ENCODE assay signal across 8 mouse cellular contexts in genomic region chr7:100893249-100894056, GRCm38 (mm10). TPM values are rescaled to one million over a fixed set of nuclear protein-coding genes. Genes with fewer than 3 reads are reported as not detected.
DNase-seq lines count a peak whose midpoint lies in the region; ATAC-seq and TF ChIP-seq lines count a peak whose summit lies in the region.

No protein-coding gene starts in this region.

- 24% methylated on average over 20 of the region's 20 CpGs for WGBS in forebrain, embryonic 14.5 days
- WGBS in neural tube, embryonic 12.5 days = 65% methylated on average over 20 of the region's 20 CpGs

- H3K27me3 ChIP-seq in forebrain, embryonic 14.5 days (replicated peaks; ENCODE audit: control insufficient read depth, insufficient read depth, low read length) = no peaks in the 10 kb centered on the region
- no peaks in the 10 kb centered on the region for H3K27me3 ChIP-seq in neural tube, embryonic 12.5 days (replicated peaks)

- DNase-seq in layer of hippocampus, adult 2 months (ENCODE audit: low spot score in 2 of 2) = peak; percentile 26 to 50
- DNase-seq in layer of hippocampus, adult 18-20 months (ENCODE audit: low spot score in 2 of 2) = no peak
- peak; percentile 77 for DNase-seq in brain, adult 2 months (ENCODE audit: low read depth, low spot score)
- DNase-seq in forebrain, embryonic 14.5 days (ENCODE audit: low spot score) = peak; percentile 41
- DNase-seq in kidney, postnatal 4 days = peak; percentile 69 to 76
- DNase-seq in urinary bladder, postnatal 14 days (ENCODE audit: low spot score) = no peak
- no peak for DNase-seq in T-cell, adult 2 months (ENCODE audit: low spot score)

- peak overlapping the region; percentile 82 for H3K9ac ChIP-seq in forebrain, embryonic 14.5 days (ENCODE audit: low read length)
- peak overlapping the region; percentile 75; the same call in 1 of the 2 replicates for H3K9ac ChIP-seq in neural tube, embryonic 12.5 days

- peak; percentile 38 for TF ChIP-seq CTCF in layer of hippocampus, adult 2 months (conservative IDR thresholded peaks at IDR 0.05)

- H3K36me3 ChIP-seq in forebrain, embryonic 14.5 days (ENCODE audit: control insufficient read depth, insufficient read depth, low read length) = peaks cover 19% of the 10 kb centered on the region
- H3K36me3 ChIP-seq in neural tube, embryonic 12.5 days = peaks cover 15% of the 10 kb centered on the region

- H3K4me2 ChIP-seq in forebrain, embryonic 14.5 days (ENCODE audit: low read length) = peak overlapping the region; percentile 89
- H3K4me2 ChIP-seq in neural tube, embryonic 12.5 days (replicated peaks) = peak overlapping the region; percentile 94

- H3K4me1 ChIP-seq in forebrain, embryonic 14.5 days (ENCODE audit: control insufficient read depth, insufficient read depth, low read length) = peaks cover 12% of the 10 kb centered on the region
- H3K4me1 ChIP-seq in neural tube, embryonic 12.5 days = peaks cover 28% of the 10 kb centered on the region

- ATAC-seq in forebrain, embryonic 14.5 days = peak; percentile 43
- 0 out of 2 replicates have a peak, but pooled peaks have one; percentile 5 for ATAC-seq in neural tube, embryonic 12.5 days (ENCODE audit: low FRiP score, low read depth)

- H3K9me3 ChIP-seq in forebrain, embryonic 14.5 days (replicated peaks; ENCODE audit: control insufficient read depth, low read length) = no peaks in the 10 kb centered on the region
- no peaks in the 10 kb centered on the region for H3K9me3 ChIP-seq in neural tube, embryonic 12.5 days

- peak overlapping the region; percentile 94 for H3K27ac ChIP-seq in layer of hippocampus, adult 2 months
- no peak overlapping the region for H3K27ac ChIP-seq in forebrain, embryonic 14.5 days (ENCODE audit: low read depth, low read length)
- peak overlapping the region; percentile 37; the same call in 1 of the 2 replicates for H3K27ac ChIP-seq in neural tube, embryonic 12.5 days

- H3K4me3 ChIP-seq in layer of hippocampus, adult 2 months = peak overlapping the region; percentile 67
- peak overlapping the region; percentile 53 for H3K4me3 ChIP-seq in forebrain, embryonic 14.5 days (ENCODE audit: low read depth, low read length)
- no peak overlapping the region for H3K4me3 ChIP-seq in neural tube, embryonic 12.5 days

RNA-seq across cellular contexts. Expression of gene Relt, which starts 30.2 kb away (rescaled TPM):
- 10 to 100 TPM; 11.2 to 13.2 TPM for total RNA-seq in layer of hippocampus, adult 2 months (2021)
- total RNA-seq in layer of hippocampus, adult 18-20 months (2021) = 10 to 100 TPM; 11.5 to 13.7 TPM
- 2.6 TPM in 2 replicates for polyA plus RNA-seq in forebrain, embryonic 14.5 days (2014; fragmentation: Nextera tagmentation; extraction: Ambion mirVana)
- 3.7 and 3.9 TPM in 2 replicates for polyA plus RNA-seq in neural tube, embryonic 12.5 days (2016; fragmentation: Nextera tagmentation; extraction: Ambion mirVana)

RNA-seq across cellular contexts. Expression of gene Arhgef17, which starts 38.5 kb away (rescaled TPM):
- total RNA-seq in layer of hippocampus, adult 2 months (2021) = 100 to 1,000 TPM; 163 to 171 TPM
- 100 to 1,000 TPM; 171 to 178 TPM for total RNA-seq in layer of hippocampus, adult 18-20 months (2021)
- polyA plus RNA-seq in forebrain, embryonic 14.5 days (2014; fragmentation: Nextera tagmentation; extraction: Ambion mirVana) = 8.0 and 8.8 TPM in 2 replicates
- polyA plus RNA-seq in neural tube, embryonic 12.5 days (2016; fragmentation: Nextera tagmentation; extraction: Ambion mirVana) = 7.1 and 7.9 TPM in 2 replicates

Comparison
In these comparisons a context has a peak if more than half of its experiments do, and no peak if none do; other contexts are left out.
1. DNase-seq: peak in layer of hippocampus, adult 2 months (2 of 2), brain, adult 2 months (single experiment), forebrain, embryonic 14.5 days (single experiment) and kidney, postnatal 4 days (2 of 2); none in layer of hippocampus, adult 18-20 months (0 of 2), urinary bladder, postnatal 14 days (single experiment) and T-cell, adult 2 months (single experiment).